Mouse (Mus musculus) mouse trophoblast stem cell (cell line): ENCODE measurements at regions not wholly inside any gene's neighbourhood (a gene's known extent, or its start where the extent isn't known, plus 50 kb on each side); places are given as distances from the start of the nearest gene placed in this dataset.

ENCODE experiments used
- in situ Hi-C, 2 experiments: fragments of 300-500 bp; cut with MseI, MboI; formaldehyde crosslinking; loops; 2 replicates in 1 of 2; 3 replicates in 1 of 2; pipeline ENCODE4 v1.15.1; 2025

- in situ Hi-C loops: loop anchor here in 1 of 2 experiments (10.0 kb wide), 1 partner anchor 323 kb away; no protein-coding TSS in a partner anchor
These were observed 68.0 kb upstream of the Gm34302 start for GRCm38 (mm10) chr3:63551661-63552060.

- in situ Hi-C loops: no loop called here
These were observed 59.1 kb upstream of the Gm34302 start for GRCm38 (mm10) chr3:63542638-63543408.

DNA sequence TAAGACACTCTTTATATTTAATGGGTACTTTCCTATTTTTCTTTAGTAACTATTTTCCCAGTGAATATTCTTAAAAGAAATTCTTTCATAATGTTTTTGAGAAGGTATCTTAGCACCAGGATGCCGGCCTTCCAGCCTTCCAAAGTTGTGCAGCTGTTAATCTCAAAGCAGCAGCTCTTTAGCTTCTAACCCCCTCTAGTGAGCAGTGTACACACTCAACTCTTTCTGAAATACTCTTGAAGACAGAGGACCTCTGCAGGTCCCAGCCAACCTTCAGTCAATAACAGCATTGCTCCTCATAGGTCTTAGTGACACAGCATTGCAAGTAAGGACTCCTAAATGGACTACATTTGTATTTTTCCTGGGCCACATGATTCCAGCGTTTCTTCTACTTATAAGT, 55.2 kb upstream of the Gm34302 start:
- in situ Hi-C loops: no loop called here

GRCm38 (mm10) chr3:63534141-63534540, 50.5 kb upstream of the Gm34302 start:
- in situ Hi-C loops: no loop called here
